ENCODE assay signal across 19 mouse cellular contexts in the genomic region with DNA sequence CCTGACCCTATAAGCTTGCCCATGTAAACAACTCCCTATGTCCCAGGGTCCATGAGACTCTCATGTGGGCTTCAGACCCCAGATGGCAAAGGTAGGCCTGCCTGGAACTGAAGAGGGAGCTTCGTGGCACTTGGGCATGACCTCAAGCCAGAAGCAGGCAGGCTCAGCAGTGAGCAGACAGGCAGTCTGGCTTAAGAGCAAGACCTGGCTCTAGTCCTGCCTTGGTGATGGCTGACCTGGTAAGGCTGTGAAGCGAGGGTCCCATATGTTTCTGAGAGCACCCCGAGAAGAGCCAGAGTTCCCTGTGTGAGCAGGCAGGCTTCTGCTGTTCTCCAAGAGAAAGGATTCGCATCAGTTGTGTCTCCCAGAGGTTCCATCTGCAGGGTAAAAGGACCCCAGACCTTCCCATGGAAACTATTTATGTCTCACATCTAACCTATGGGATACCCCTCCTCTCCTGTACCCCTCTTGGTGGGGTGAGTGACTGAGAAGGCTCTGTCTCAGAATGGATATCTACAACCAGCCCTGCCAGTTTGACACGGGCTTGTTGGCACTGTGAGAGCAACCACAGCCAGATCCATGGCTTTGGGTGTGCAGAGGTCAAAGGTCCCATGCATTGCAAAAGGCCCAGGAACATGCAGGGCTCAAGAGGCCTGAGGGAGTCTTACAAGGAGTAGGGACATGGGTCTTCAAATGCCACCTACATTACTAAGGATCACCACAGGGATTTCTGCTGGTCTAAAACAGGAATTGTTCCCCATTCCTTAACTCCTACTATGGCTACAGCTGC. TPM values are rescaled to one million over a fixed set of nuclear protein-coding genes. Genes with fewer than 3 reads are reported as not detected.
DNase-seq lines count a peak whose midpoint lies in the region; ATAC-seq and TF ChIP-seq lines count a peak whose summit lies in the region.
"Had no signal": no experiment of that assay in that cellular context is flagged by ENCODE, and none has a peak within 500 bp of the region (broad histone marks: within the 10 kb centered on the region; RNA-seq: fewer than 3 reads in every experiment).

No protein-coding gene starts in this region.

- no peak for DNase-seq in hindbrain, embryonic 10.5 days (ENCODE audit: low spot score)
- DNase-seq in lung, postnatal 36 days: peak; percentile 46
- no peak for DNase-seq in lung, postnatal 14 days
- DNase-seq in embryonic facial prominence, embryonic 14.5 days (ENCODE audit: low spot score): no peak
- DNase-seq in limb, embryonic 14.5 days (ENCODE audit: low spot score): no peak
- DNase-seq in spleen, adult 12 weeks (ENCODE audit: low spot score): no peak
- DNase-seq in heart, adult 9 months (ENCODE audit: low spot score in 2 of 2): no peak
- DNase-seq: cerebellum, adult 11 months; heart, adult 2 months; liver, postnatal 0 days; midbrain, embryonic 14.5 days; right cerebral cortex, postnatal 4 days; thymus, postnatal 25 days had no signal

- no peak overlapping the region for H3K4me3 ChIP-seq in hindbrain, embryonic 10.5 days
- H3K4me3 ChIP-seq in hindbrain, embryonic 12.5 days: no peak overlapping the region
- H3K4me3 ChIP-seq in embryonic facial prominence, embryonic 14.5 days (ENCODE audit: low read depth, low read length): no peak overlapping the region
- no peak overlapping the region for H3K4me3 ChIP-seq in limb, embryonic 14.5 days (replicated peaks; ENCODE audit: low read length)
- H3K4me3 ChIP-seq: forebrain, embryonic 13.5 days; heart, adult 2 months; hindbrain, embryonic 13.5 days; myocyte; neural tube, embryonic 15.5 days had no signal

- 0 out of 2 replicates have a peak overlapping the region, but pooled peaks have one; percentile 45 for H3K27ac ChIP-seq in hindbrain, embryonic 10.5 days
- H3K27ac ChIP-seq in hindbrain, embryonic 12.5 days: no peak overlapping the region
- H3K27ac ChIP-seq in embryonic facial prominence, embryonic 14.5 days (replicated peaks; ENCODE audit: low read depth, low read length): peak overlapping the region; percentile 57
- H3K27ac ChIP-seq in limb, embryonic 14.5 days (replicated peaks; ENCODE audit: low read depth, low read length): peak overlapping the region; percentile 69
- H3K27ac ChIP-seq: forebrain, embryonic 13.5 days; heart, adult 2 months; macrophage; neural tube, embryonic 15.5 days had no signal

- TF ChIP-seq POLR2A in limb, embryonic 14.5 days (IDR thresholded peaks at IDR 0.05; ENCODE audit: borderline replicate concordance, extremely low read depth, insufficient read depth, insufficient read length): no peak

- H3K4me2 ChIP-seq in hindbrain, embryonic 12.5 days (replicated peaks): no peak overlapping the region
- no peak overlapping the region for H3K4me2 ChIP-seq in embryonic facial prominence, embryonic 14.5 days (ENCODE audit: low read depth, low read length)
- H3K4me2 ChIP-seq in limb, embryonic 14.5 days (replicated peaks; ENCODE audit: low read depth, low read length, severe bottlenecking): no peak overlapping the region
- H3K4me2 ChIP-seq: forebrain, embryonic 13.5 days; hindbrain, embryonic 13.5 days; neural tube, embryonic 15.5 days had no signal

- no peak overlapping the region for H3K9ac ChIP-seq in hindbrain, embryonic 12.5 days
- H3K9ac ChIP-seq in embryonic facial prominence, embryonic 14.5 days (ENCODE audit: low read depth, low read length): peak overlapping the region; percentile 20; the same call in 1 of the 2 replicates
- H3K9ac ChIP-seq in limb, embryonic 14.5 days (ENCODE audit: low read depth, low read length, severe bottlenecking): no peak overlapping the region
- H3K9ac ChIP-seq: forebrain, embryonic 13.5 days; hindbrain, embryonic 13.5 days; liver, postnatal 0 days; neural tube, embryonic 15.5 days had no signal

- 81% methylated on average over 5 of the region's 5 CpGs for WGBS in hindbrain, embryonic 10.5 days
- WGBS in hindbrain, embryonic 12.5 days: 81% methylated on average over 5 of the region's 5 CpGs
- 70% methylated on average over 5 of the region's 5 CpGs for WGBS in embryonic facial prominence, embryonic 14.5 days
- WGBS in limb, embryonic 14.5 days: 56% methylated on average over 5 of the region's 5 CpGs

- no peaks in the 10 kb centered on the region for H3K36me3 ChIP-seq in hindbrain, embryonic 10.5 days
- H3K36me3 ChIP-seq in hindbrain, embryonic 12.5 days: no peaks in the 10 kb centered on the region
- no peaks in the 10 kb centered on the region for H3K36me3 ChIP-seq in embryonic facial prominence, embryonic 14.5 days (ENCODE audit: control insufficient read depth, insufficient read depth, low read length)
- H3K36me3 ChIP-seq in limb, embryonic 14.5 days (ENCODE audit: control insufficient read depth, insufficient read depth, low read length): no peaks in the 10 kb centered on the region
- H3K36me3 ChIP-seq: hindbrain, embryonic 13.5 days; neural tube, embryonic 15.5 days had no signal

- H3K4me1 ChIP-seq in hindbrain, embryonic 10.5 days (replicated peaks): peaks cover 29% of the 10 kb centered on the region
- H3K4me1 ChIP-seq in hindbrain, embryonic 12.5 days: peaks cover 32% of the 10 kb centered on the region
- peaks cover 11% of the 10 kb centered on the region for H3K4me1 ChIP-seq in embryonic facial prominence, embryonic 14.5 days (ENCODE audit: control insufficient read depth, insufficient read depth, low read length)
- peaks cover 55% of the 10 kb centered on the region for H3K4me1 ChIP-seq in limb, embryonic 14.5 days (ENCODE audit: control insufficient read depth, insufficient read depth, low read length)

- ATAC-seq in hindbrain, embryonic 12.5 days (ENCODE audit: low FRiP score): no peak
- ATAC-seq in embryonic facial prominence, embryonic 14.5 days (ENCODE audit: low read depth): no peak
- no peak for ATAC-seq in limb, embryonic 14.5 days (ENCODE audit: low FRiP score, low read depth)
- ATAC-seq: forebrain, embryonic 13.5 days; liver, postnatal 0 days had no signal

- peaks cover 19% of the 10 kb centered on the region for H3K27me3 ChIP-seq in hindbrain, embryonic 10.5 days (ENCODE audit: insufficient read depth, poor library complexity, severe bottlenecking)
- H3K27me3 ChIP-seq in hindbrain, embryonic 12.5 days: peaks cover 20% of the 10 kb centered on the region
- H3K27me3 ChIP-seq in embryonic facial prominence, embryonic 14.5 days (replicated peaks; ENCODE audit: control insufficient read depth, insufficient read depth, low read length): no peaks in the 10 kb centered on the region
- H3K27me3 ChIP-seq in limb, embryonic 14.5 days (ENCODE audit: control insufficient read depth, insufficient read depth, low read length): no peaks in the 10 kb centered on the region

- H3K9me3 ChIP-seq in hindbrain, embryonic 10.5 days: no peaks in the 10 kb centered on the region
- H3K9me3 ChIP-seq in hindbrain, embryonic 12.5 days (replicated peaks): no peaks in the 10 kb centered on the region
- no peaks in the 10 kb centered on the region for H3K9me3 ChIP-seq in embryonic facial prominence, embryonic 14.5 days (ENCODE audit: control insufficient read depth, low read length)
- no peaks in the 10 kb centered on the region for H3K9me3 ChIP-seq in limb, embryonic 14.5 days (ENCODE audit: control insufficient read depth, low read length)
- H3K9me3 ChIP-seq: forebrain, embryonic 13.5 days; hindbrain, embryonic 13.5 days; neural tube, embryonic 15.5 days had no signal

RNA-seq across cellular contexts. Expression of a gene that starts 9.7 kb away (rescaled TPM):
- polyA plus RNA-seq in hindbrain, embryonic 10.5 days (2016; fragmentation: Nextera tagmentation; extraction: Ambion mirVana): 3.4 and 3.5 TPM in 2 replicates
- polyA plus RNA-seq in hindbrain, embryonic 12.5 days (2016; fragmentation: Nextera tagmentation; extraction: Ambion mirVana): 15.2 and 16.2 TPM in 2 replicates
- 16.7 and 17.1 TPM in 2 replicates for polyA plus RNA-seq in embryonic facial prominence, embryonic 14.5 days (2014; fragmentation: Nextera tagmentation; extraction: Ambion mirVana)
- 52.0 and 65.8 TPM in 2 replicates for polyA plus RNA-seq in limb, embryonic 14.5 days (2012; rRNA removed)
- 20.6 and 21.8 TPM in 2 replicates for polyA plus RNA-seq in limb, embryonic 14.5 days (2014; fragmentation: Nextera tagmentation; extraction: Ambion mirVana)

RNA-seq across cellular contexts. Expression of a gene that starts 57.4 kb away (rescaled TPM):
- polyA plus RNA-seq in hindbrain, embryonic 10.5 days (2016; fragmentation: Nextera tagmentation; extraction: Ambion mirVana): 0.07 and 0.30 TPM in 2 replicates
- polyA plus RNA-seq in hindbrain, embryonic 12.5 days (2016; fragmentation: Nextera tagmentation; extraction: Ambion mirVana): 0.44 and 0.45 TPM in 2 replicates
- polyA plus RNA-seq in embryonic facial prominence, embryonic 14.5 days (2014; fragmentation: Nextera tagmentation; extraction: Ambion mirVana): 0.56 and 3.0 TPM in 2 replicates
- polyA plus RNA-seq in limb, embryonic 14.5 days (2012; rRNA removed): 0.39 and 0.46 TPM in 2 replicates
- polyA plus RNA-seq in limb, embryonic 14.5 days (2014; fragmentation: Nextera tagmentation; extraction: Ambion mirVana): 0.17 and 0.51 TPM in 2 replicates
- polyA plus RNA-seq: liver, postnatal 0 days; macrophage; myocyte had no signal
